Mouse (Mus musculus): ENCODE results near the gene Zfp473.
"Not testable (repeated sequence)": the region's sequence is repeated elsewhere in the genome, so short reads cannot be mapped to it uniquely, and the experiment has no call there.

Zfp473 gene

GRCm38 (mm10) chr7:44750950-44751349 lies at the start of gene Zfp473:
Gene Zfp473, minus strand, starts transcription at chr7:44751050.
- not testable (repeated sequence) for DNase-seq (ENCODE audit: low spot score)

GRCm38 (mm10) chr7:44792781-44793180 lies 41.9 kb upstream of the Zfp473 start:
- no peak for DNase-seq (ENCODE audit: low spot score)

GRCm38 (mm10) chr7:44790066-44790465 lies 39.2 kb upstream of the Zfp473 start:
- no peak for DNase-seq (ENCODE audit: low spot score)

- DNase-seq (ENCODE audit: low spot score): no peak
Observed at GRCm38 (mm10) chr7:44789531-44789930, 38.7 kb upstream of the Zfp473 start.

DNA sequence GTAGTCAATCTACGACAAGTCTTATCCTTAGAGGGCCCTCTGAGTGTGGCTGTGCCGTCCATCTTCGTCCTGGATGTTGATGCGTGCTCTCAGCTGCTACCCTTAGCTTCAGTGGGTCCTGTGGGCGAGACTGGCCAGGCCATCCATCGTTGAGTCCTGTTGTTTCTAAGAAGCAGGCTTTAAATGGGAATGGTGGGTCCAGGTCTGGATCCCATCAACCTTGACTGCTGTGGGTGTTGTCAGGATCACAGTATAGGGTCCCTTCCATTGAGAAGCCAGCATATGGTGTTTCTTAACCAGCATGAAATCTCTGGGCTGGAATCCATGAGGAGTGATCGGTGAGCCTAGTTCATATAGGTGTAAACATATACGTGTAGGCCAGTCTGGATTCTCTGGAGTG lies 29.3 kb upstream of the Zfp473 start:
- DNase-seq (ENCODE audit: low spot score): no peak

GRCm38 (mm10) chr7:44776849-44777498 lies 26.1 kb upstream of the Zfp473 start:
- no peak for DNase-seq (ENCODE audit: low spot score)

DNA sequence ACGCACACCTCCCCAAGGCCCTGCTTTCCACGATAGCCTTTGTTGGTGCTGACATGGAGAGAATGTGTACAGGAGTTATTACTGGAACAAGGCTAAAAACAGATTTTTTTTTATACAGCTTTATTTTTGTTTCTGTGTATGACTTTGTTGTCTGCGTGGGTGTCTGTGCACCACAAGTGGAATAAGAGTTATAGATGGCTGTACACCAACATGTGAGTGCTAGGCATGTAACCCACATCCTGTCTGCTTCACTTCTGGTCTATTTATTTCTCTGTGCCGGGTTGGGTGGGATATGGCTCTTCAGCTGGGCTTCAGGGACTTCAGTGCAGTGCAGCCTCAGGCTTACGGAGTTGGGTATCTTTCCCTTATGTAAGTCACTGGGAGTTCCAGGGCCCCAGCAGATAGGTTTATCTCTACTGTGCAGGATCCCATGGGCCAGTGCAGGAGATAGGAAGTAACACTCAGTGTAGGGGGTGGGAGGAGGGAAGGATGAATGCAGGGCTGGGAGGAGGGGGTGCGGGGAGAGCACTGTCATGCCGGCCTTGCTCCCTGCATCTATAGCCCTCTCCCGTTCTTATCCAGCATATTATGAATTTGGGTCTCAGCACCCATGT lies 21.8 kb upstream of the Zfp473 start:
- no peak for DNase-seq (ENCODE audit: low spot score)

GRCm38 (mm10) chr7:44770046-44770578 lies 19.3 kb upstream of the Zfp473 start:
- no peak for DNase-seq (ENCODE audit: low spot score)

- no peak for DNase-seq (ENCODE audit: low spot score)
Observed at GRCm38 (mm10) chr7:44768129-44768528, 17.3 kb upstream of the Zfp473 start.

DNA sequence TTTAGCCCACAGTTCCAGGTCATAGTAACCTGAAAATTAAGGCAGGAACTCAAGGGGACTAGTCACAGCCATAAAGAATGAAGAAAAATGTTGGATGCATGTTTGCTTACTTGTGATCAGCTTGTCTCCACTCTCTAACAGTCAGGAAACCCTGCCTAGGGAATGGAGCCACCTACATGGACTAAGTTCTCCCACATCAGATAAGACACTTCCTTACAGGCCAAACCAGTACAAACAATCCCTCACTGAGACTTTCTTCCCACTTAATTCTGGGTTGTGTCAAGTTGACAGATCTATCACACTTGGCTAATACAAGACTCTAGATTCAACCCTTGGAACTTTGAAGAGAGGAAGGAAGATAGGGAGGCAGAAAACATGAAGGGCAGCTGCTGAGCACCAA lies 9.5 kb upstream of the Zfp473 start:
- no peak for DNase-seq (ENCODE audit: low spot score)

DNA sequence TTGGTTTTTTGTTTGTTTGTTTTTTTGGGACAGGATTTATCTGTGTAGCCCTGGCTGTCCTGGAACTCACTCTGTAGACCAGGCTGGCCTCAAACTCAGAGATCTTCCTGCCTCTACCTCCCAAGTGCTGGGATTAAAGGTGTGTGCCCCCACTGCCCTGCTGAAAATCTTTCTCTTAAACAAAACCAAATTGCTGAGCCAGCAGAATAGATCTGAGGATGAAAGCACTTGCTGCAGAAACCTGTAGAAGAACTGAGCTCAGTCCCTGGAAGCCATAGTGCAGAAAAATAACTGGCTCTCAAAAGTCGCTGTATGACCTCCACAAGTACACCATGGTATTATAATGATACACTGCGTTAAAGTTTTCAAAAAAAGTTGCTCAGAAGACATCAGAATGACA lies 6.3 kb upstream of the Zfp473 start:
- no peak for DNase-seq (ENCODE audit: low spot score)

GRCm38 (mm10) chr7:44748101-44749044 lies 2.5 kb downstream of the Zfp473 start, which contains the start of gene Vrk3:
Gene Vrk3, plus strand, starts transcription at chr7:44748413.
- DNase-seq (ENCODE audit: low spot score): peak; percentile 75

DNA sequence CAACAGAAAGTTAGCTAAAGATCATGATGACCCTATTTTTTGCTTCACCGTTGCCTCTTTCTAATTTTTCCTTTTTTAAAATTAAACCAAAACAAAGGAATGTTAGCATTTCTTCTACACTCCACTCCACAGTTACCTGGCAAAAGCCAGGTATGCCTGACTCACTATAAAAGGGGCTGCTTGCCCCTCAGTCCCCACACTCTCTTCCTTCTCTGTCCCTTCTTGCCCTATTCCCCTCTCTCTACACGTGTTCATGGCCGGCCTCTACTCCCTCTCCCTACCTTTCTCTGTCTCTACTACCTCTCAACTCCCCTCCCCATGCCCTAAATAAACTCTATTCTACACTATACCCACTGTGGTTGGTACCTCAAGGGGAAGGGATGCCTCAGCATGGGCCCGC lies 3.7 kb downstream of the Zfp473 start:
- DNase-seq (ENCODE audit: low spot score): no peak

- DNase-seq (ENCODE audit: low spot score): no peak
Observed at GRCm38 (mm10) chr7:44745076-44745475, 5.8 kb downstream of the Zfp473 start.

DNA sequence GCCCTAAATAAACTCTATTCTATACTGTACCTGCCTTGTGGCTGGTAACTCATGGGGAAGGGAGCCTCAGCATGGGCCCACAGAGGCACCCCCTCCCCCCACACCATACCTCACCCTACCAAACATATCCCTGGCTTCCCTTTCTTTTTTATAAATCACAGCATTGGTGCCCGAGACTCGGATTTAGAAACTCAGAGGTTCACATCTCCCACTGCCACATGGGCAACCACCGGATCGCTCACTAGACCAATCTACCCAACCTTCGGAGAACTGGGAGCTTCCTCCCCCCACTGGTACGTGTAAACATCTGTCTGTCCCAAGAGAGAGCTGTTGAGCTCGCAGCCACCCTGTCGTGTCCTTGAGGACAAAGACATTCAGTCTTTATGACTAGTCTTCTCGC lies 6.6 kb downstream of the Zfp473 start:
- no peak for DNase-seq (ENCODE audit: low spot score)

DNA sequence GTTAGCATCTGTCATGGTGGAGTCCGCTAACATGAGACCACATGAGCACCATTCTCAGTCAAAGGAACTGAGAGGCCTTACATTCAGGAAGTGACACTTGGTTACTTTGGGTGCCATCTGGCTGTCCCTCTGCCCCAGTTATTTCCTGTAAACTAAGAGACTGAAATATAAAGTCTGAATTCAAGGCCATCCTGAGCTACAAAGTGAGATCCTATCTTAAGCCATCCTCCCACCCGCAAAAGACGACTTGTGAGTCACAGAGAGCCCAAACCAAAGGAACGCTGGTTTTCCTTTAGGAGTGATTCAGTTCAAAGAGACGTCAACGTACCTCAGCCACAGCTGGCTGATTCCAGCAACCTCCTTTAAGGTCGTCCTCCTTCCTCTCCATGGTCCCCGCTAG lies 9.5 kb downstream of the Zfp473 start:
- DNase-seq (ENCODE audit: low spot score): no peak

- DNase-seq (ENCODE audit: low spot score): no peak
Observed at GRCm38 (mm10) chr7:44733723-44734122, 17.1 kb downstream of the Zfp473 start.

DNA sequence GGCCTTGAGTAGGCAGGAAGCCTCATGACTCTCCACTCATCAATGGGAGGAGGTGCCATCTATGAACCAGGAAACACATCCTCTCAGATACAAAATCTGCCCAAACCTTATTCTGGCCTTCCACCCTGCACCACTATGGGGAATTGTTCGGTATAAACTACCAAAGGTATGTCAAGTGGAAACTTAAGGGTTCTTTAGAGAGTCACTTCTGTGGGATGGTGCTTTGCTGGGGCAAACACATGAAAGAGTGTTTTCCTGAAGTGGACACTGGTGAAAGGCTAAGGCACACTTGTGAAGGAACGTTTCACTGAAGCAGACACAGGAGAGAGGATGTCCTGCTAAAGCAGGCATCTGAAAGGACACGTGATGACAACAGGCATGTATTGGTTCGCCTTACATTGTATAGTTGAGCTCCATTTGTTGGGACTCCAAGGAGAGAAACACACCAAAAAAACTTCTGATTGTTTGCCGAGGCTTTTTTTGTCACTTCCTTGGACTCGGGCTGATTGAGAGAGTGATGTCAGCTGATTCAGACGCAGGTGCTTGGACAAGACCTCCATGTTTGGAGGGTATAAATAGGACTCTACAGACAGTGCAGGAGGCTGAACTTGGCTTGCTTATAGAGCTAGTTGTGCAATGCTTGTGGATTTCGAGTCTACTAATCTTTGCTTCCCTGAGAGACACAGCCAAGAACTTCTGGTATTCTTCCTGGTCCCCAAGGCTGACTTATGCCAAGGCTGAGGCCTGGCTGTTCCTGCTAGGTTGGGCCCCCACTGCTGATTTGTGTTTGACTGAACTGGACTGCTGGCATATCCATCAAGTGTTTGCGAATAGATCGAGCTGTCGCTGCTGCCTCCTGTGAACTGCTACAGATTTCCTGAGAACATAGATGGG lies 22.5 kb downstream of the Zfp473 start:
- DNase-seq (ENCODE audit: low spot score): no peak

GRCm38 (mm10) chr7:44727151-44727550 lies 23.7 kb downstream of the Zfp473 start:
- no peak for DNase-seq (ENCODE audit: low spot score)

DNA sequence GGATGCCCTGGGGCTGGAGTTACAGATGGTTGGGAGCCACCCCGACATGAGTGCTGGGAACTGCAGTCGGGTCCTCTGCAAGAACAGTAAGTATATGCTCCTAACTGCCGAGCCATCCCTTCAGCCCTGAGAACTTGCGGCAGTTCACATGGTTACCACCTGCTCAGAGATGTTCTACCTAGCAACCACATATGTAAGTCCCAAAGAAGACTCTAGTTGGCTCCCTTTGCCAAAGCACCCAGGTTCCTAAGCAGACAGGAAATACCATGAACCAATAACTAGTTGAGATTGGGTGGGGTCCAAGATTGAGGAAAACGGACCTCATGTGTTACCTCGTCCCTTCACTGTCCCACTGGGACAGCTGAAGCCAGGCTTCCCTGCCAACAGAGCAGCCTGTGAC lies 24.5 kb downstream of the Zfp473 start:
- DNase-seq (ENCODE audit: low spot score): no peak

- DNase-seq (ENCODE audit: low spot score): no peak
Observed at GRCm38 (mm10) chr7:44724316-44724715, 26.5 kb downstream of the Zfp473 start.

- no peak for DNase-seq (ENCODE audit: low spot score)
Observed at GRCm38 (mm10) chr7:44722058-44722457, 28.8 kb downstream of the Zfp473 start.
